16 mouse cellular contexts compared by ENCODE assay signal in genomic region chr2:75400291-75400870, GRCm38 (mm10).
DNase-seq lines count a peak whose midpoint lies in the region; ATAC-seq lines count a peak whose summit lies in the region.
"Had no signal": no experiment of that assay in that cellular context is flagged by ENCODE, and none has a peak within 500 bp of the region (broad histone marks: within the 10 kb centered on the region; RNA-seq: fewer than 3 reads in every experiment).

No protein-coding gene starts in this region.

- H3K4me3 ChIP-seq in forebrain, embryonic 10.5 days, result no peak overlapping the region
- H3K4me3 ChIP-seq in forebrain, embryonic 14.5 days (ENCODE audit: low read depth, low read length), result no peak overlapping the region
- H3K4me3 ChIP-seq: erythroblast, embryonic 14.5 days; hindbrain, embryonic 10.5 days; liver, embryonic 12.5 days; midbrain, embryonic 10.5 days had no signal

- no peak for DNase-seq in forebrain, embryonic 10.5 days (ENCODE audit: extremely low spot score, low spot score)
- DNase-seq in forebrain, embryonic 14.5 days (ENCODE audit: low spot score), result no peak
- DNase-seq in kidney, postnatal 4 days, result peak; percentile 22 to 25
- no peak for DNase-seq in kidney, adult 9 months
- DNase-seq in 3T3-L1 (ENCODE audit: low read depth, low spot score), result peak; percentile 90
- DNase-seq in heart, adult 9 months (ENCODE audit: low spot score in 2 of 2), result peak; percentile 35 to 49
- DNase-seq in embryo, embryonic 10 days (ENCODE audit: low spot score), result no peak
- DNase-seq in frontal cortex, postnatal 25 days (ENCODE audit: low spot score in 2 of 2), result no peak
- DNase-seq: cerebellum, postnatal 10 days; right cerebral cortex, postnatal 14 days; thymus, postnatal 4 days had no signal

- H3K27ac ChIP-seq in forebrain, embryonic 10.5 days, result 0 out of 2 replicates have a peak overlapping the region, but pooled peaks have one; percentile 33
- H3K27ac ChIP-seq in forebrain, embryonic 14.5 days (ENCODE audit: low read depth, low read length), result no peak overlapping the region
- H3K27ac ChIP-seq: hindbrain, embryonic 10.5 days; liver, embryonic 12.5 days; midbrain, embryonic 10.5 days had no signal

- no peak for ATAC-seq in forebrain, embryonic 14.5 days
- ATAC-seq: liver, embryonic 12.5 days; lung, postnatal 0 days had no signal

- H3K9me3 ChIP-seq in forebrain, embryonic 10.5 days, result no peaks in the 10 kb centered on the region
- H3K9me3 ChIP-seq in forebrain, embryonic 14.5 days (replicated peaks; ENCODE audit: control insufficient read depth, low read length), result no peaks in the 10 kb centered on the region
- H3K9me3 ChIP-seq: hindbrain, embryonic 10.5 days; liver, embryonic 12.5 days; midbrain, embryonic 10.5 days had no signal

- H3K27me3 ChIP-seq in forebrain, embryonic 10.5 days (ENCODE audit: poor library complexity, severe bottlenecking), result no peaks in the 10 kb centered on the region
- H3K27me3 ChIP-seq in forebrain, embryonic 14.5 days (replicated peaks; ENCODE audit: control insufficient read depth, insufficient read depth, low read length), result no peaks in the 10 kb centered on the region
- H3K27me3 ChIP-seq: liver, embryonic 12.5 days had no signal

- no peaks in the 10 kb centered on the region for H3K36me3 ChIP-seq in forebrain, embryonic 10.5 days (replicated peaks)
- H3K36me3 ChIP-seq in forebrain, embryonic 14.5 days (ENCODE audit: control insufficient read depth, insufficient read depth, low read length), result no peaks in the 10 kb centered on the region
- H3K36me3 ChIP-seq: hindbrain, embryonic 10.5 days; liver, embryonic 12.5 days; midbrain, embryonic 10.5 days had no signal

- no peak overlapping the region for H3K9ac ChIP-seq in forebrain, embryonic 14.5 days (ENCODE audit: low read length)
- H3K9ac ChIP-seq: liver, embryonic 12.5 days had no signal

- H3K4me1 ChIP-seq in forebrain, embryonic 10.5 days, result 0 out of 2 replicates have a peak, but pooled peaks cover 1% of the 10 kb centered on the region
- H3K4me1 ChIP-seq in forebrain, embryonic 14.5 days (ENCODE audit: control insufficient read depth, insufficient read depth, low read length), result peaks cover 3% of the 10 kb centered on the region; the same call in 1 of the 2 replicates
- H3K4me1 ChIP-seq: liver, embryonic 12.5 days had no signal

- H3K4me2 ChIP-seq in forebrain, embryonic 14.5 days (ENCODE audit: low read length), result no peak overlapping the region
- H3K4me2 ChIP-seq: liver, embryonic 12.5 days had no signal

- 81% methylated on average over 7 of the region's 7 CpGs for whole genome bisulfite sequencing in forebrain, embryonic 10.5 days
- 83% methylated on average over 7 of the region's 7 CpGs for WGBS in forebrain, embryonic 14.5 days

Comparison
In these comparisons a context has a peak if more than half of its experiments do, and no peak if none do; other contexts are left out.
1. DNase-seq: peak in kidney, postnatal 4 days (2 of 2), 3T3-L1 (single experiment) and heart, adult 9 months (2 of 2); none in forebrain, embryonic 10.5 days (single experiment), forebrain, embryonic 14.5 days (single experiment), kidney, adult 9 months (single experiment), embryo, embryonic 10 days (single experiment) and frontal cortex, postnatal 25 days (0 of 2).